Mouse (Mus musculus): ENCODE measurements around the gene Tmprss6.

The Tmprss6 gene

GRCm38 (mm10) chr15:78468379-78468937 is at the start of gene Tmprss6:
Gene Tmprss6, minus strand, starts transcription at chr15:78468634.
- no peak for DNase-seq (ENCODE audit: low spot score in 2 of 2)

- no peak for DNase-seq (ENCODE audit: low spot score in 2 of 2)
Observed at GRCm38 (mm10) chr15:78518221-78518620, 49.8 kb upstream of the Tmprss6 start.

GRCm38 (mm10) chr15:78515759-78516158 is 47.3 kb upstream of the Tmprss6 start:
- DNase-seq (ENCODE audit: low spot score in 2 of 2) = no peak

GRCm38 (mm10) chr15:78514393-78515146 is 46.1 kb upstream of the Tmprss6 start:
- DNase-seq (ENCODE audit: low spot score in 2 of 2) = peak; percentile 75

- no peak for DNase-seq (ENCODE audit: low spot score in 2 of 2)
Observed at GRCm38 (mm10) chr15:78513019-78513418, 44.6 kb upstream of the Tmprss6 start.

GRCm38 (mm10) chr15:78511951-78512350 is 43.5 kb upstream of the Tmprss6 start:
- no peak for DNase-seq (ENCODE audit: low spot score in 2 of 2)

GRCm38 (mm10) chr15:78510736-78511135 is 42.3 kb upstream of the Tmprss6 start:
- no peak for DNase-seq (ENCODE audit: low spot score in 2 of 2)

- no peak for DNase-seq (ENCODE audit: low spot score in 2 of 2)
Observed at GRCm38 (mm10) chr15:78510121-78510576, 41.7 kb upstream of the Tmprss6 start.

GRCm38 (mm10) chr15:78509297-78509899 is 41.0 kb upstream of the Tmprss6 start:
- DNase-seq (ENCODE audit: low spot score in 2 of 2) = no peak

GRCm38 (mm10) chr15:78508443-78508842 is 40.0 kb upstream of the Tmprss6 start:
- DNase-seq (ENCODE audit: low spot score in 2 of 2) = no peak

GRCm38 (mm10) chr15:78505541-78505940 is 37.1 kb upstream of the Tmprss6 start:
- DNase-seq (ENCODE audit: low spot score in 2 of 2) = no peak

GRCm38 (mm10) chr15:78504816-78505215 is 36.4 kb upstream of the Tmprss6 start:
- no peak for DNase-seq (ENCODE audit: low spot score in 2 of 2)

GRCm38 (mm10) chr15:78504013-78504412 is 35.6 kb upstream of the Tmprss6 start:
- DNase-seq (ENCODE audit: low spot score in 2 of 2) = no peak

- DNase-seq (ENCODE audit: low spot score in 2 of 2) = no peak
Observed at GRCm38 (mm10) chr15:78502437-78503132, 34.2 kb upstream of the Tmprss6 start.

GRCm38 (mm10) chr15:78494968-78495406 is 26.6 kb upstream of the Tmprss6 start, which contains the start of gene Il2rb:
Gene Il2rb, minus strand, starts transcription at chr15:78495271.
- no peak for DNase-seq (ENCODE audit: low spot score in 2 of 2)

GRCm38 (mm10) chr15:78493401-78494010 is 25.1 kb upstream of the Tmprss6 start:
- DNase-seq (ENCODE audit: low spot score in 2 of 2) = no peak

- no peak for DNase-seq (ENCODE audit: low spot score in 2 of 2)
Observed at GRCm38 (mm10) chr15:78491301-78491700, 22.9 kb upstream of the Tmprss6 start.

GRCm38 (mm10) chr15:78489906-78490305 is 21.5 kb upstream of the Tmprss6 start:
- DNase-seq (ENCODE audit: low spot score in 2 of 2) = no peak

- no peak for DNase-seq (ENCODE audit: low spot score in 2 of 2)
Observed at GRCm38 (mm10) chr15:78489248-78489647, 20.8 kb upstream of the Tmprss6 start.

GRCm38 (mm10) chr15:78487066-78487465 is 18.6 kb upstream of the Tmprss6 start:
- no peak for DNase-seq (ENCODE audit: low spot score in 2 of 2)

GRCm38 (mm10) chr15:78486564-78486963 is 18.1 kb upstream of the Tmprss6 start:
- DNase-seq (ENCODE audit: low spot score in 2 of 2) = no peak

- DNase-seq (ENCODE audit: low spot score in 2 of 2) = no peak
Observed at GRCm38 (mm10) chr15:78483311-78483710, 14.9 kb upstream of the Tmprss6 start.
